Mouse (Mus musculus): ENCODE measurements around the gene Fmod.

DNA sequence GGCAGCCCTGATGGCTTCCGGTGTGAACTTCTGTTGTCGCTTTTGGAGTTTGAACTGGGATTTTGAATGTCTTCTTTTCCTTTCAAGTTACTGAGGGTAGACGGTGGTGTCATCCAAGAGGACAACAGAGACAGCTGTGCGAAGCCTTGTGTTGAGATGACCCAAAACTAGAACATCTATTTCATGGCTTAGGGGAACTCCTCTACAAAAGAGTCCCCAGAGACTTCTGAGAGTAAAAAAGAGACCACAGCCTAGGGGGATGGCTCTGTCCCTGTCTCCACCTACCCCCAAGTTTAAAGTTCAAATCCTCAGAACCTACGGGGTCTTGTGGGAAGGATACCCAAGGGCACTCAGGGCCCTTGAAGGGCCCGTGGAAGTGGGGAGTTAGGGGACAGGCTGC is 7.8 kb downstream of the Fmod start:
- TF ChIP-seq POLR2A (IDR thresholded peaks at IDR 0.05; ENCODE audit: insufficient read depth, low read length) (no peak), CTCF (IDR thresholded peaks at IDR 0.05; ENCODE audit: low read depth, low read length) (no peak), EP300 (IDR thresholded peaks at IDR 0.05; ENCODE audit: insufficient read depth, low read depth, low read length) (no peak)
